Mouse (Mus musculus) brown adipose tissue, adult 24 weeks (tissue): ENCODE results near the gene Ltc4s. TPM values are rescaled to one million over a fixed set of nuclear protein-coding genes. Genes with fewer than 3 reads are reported as not detected.

Source experiments
- H3K27ac ChIP-seq: fragments of 200-500 bp; replicated peaks from 2 replicates; pipeline ENCODE4 v1.5.1; 2012; ENCODE audit warnings: low read depth, mild to moderate bottlenecking, low read length
- H3K4me1 ChIP-seq: fragments of 200-500 bp; 2 replicates; pipeline ENCODE4 v1.6.1; 2012; ENCODE audit warnings: low read length, mixed read lengths; ENCODE audit not compliant: control insufficient read depth, insufficient read depth, insufficient read length
- H3K4me3 ChIP-seq: fragments of 200-500 bp; 2 replicates; pipeline ENCODE4 v1.5.1; 2012; ENCODE audit warnings: low read depth, mild to moderate bottlenecking, low read length, moderate library complexity; ENCODE audit not compliant: insufficient read depth
- polyA plus RNA-seq: library from polyadenylated mRNA; stranded (reverse); fragments of >200 nt; gene quantifications from 2 replicates; pipeline ENCODE4 v1.2.4, GENCODE M21; 2012; ENCODE audit not compliant: missing spikeins, insufficient read depth, insufficient read length

Ltc4s gene
- polyA plus RNA-seq, 1 experiment = 27.5 TPM

- no peak overlapping the region for H3K27ac ChIP-seq
- H3K4me3 ChIP-seq = no peak overlapping the region
- peaks cover 7% of the 10 kb centered on the region for H3K4me1 ChIP-seq
Measured at GRCm38 (mm10) chr11:50262020-50262419, 23.6 kb upstream of the Ltc4s start.

- Histone ChIP-seq H3K4me1 (peaks cover 9% of the 10 kb centered on the region), H3K4me3 (no peak overlapping the region), H3K27ac (no peak overlapping the region)
Measured at GRCm38 (mm10) chr11:50258310-50258709, 19.9 kb upstream of the Ltc4s start.

GRCm38 (mm10) chr11:50256615-50257014 is 18.2 kb upstream of the Ltc4s start:
- H3K27ac ChIP-seq = no peak overlapping the region; the same call in 1 of the 2 replicates
- no peak overlapping the region for H3K4me3 ChIP-seq
- H3K4me1 ChIP-seq = peaks cover 22% of the 10 kb centered on the region

- H3K4me3 ChIP-seq = no peak overlapping the region
- no peak overlapping the region for H3K27ac ChIP-seq
- H3K4me1 ChIP-seq = peaks cover 20% of the 10 kb centered on the region
Measured at GRCm38 (mm10) chr11:50254010-50254580, 15.7 kb upstream of the Ltc4s start.

- no peak overlapping the region for H3K27ac ChIP-seq
- no peak overlapping the region for H3K4me3 ChIP-seq
- H3K4me1 ChIP-seq = peaks cover 18% of the 10 kb centered on the region
Measured at GRCm38 (mm10) chr11:50253393-50253792, 15.0 kb upstream of the Ltc4s start.

- H3K27ac ChIP-seq = peak overlapping the region; percentile 78
- no peak overlapping the region for H3K4me3 ChIP-seq
- H3K4me1 ChIP-seq = peaks cover 16% of the 10 kb centered on the region
Measured at GRCm38 (mm10) chr11:50252684-50253265, 14.4 kb upstream of the Ltc4s start.

- peak overlapping the region; percentile 78 for H3K27ac ChIP-seq
- no peak overlapping the region for H3K4me3 ChIP-seq
- H3K4me1 ChIP-seq = peaks cover 16% of the 10 kb centered on the region
Measured at GRCm38 (mm10) chr11:50252166-50252565, 13.8 kb upstream of the Ltc4s start.

- H3K4me3 ChIP-seq = no peak overlapping the region
- H3K4me1 ChIP-seq = peaks cover 13% of the 10 kb centered on the region
- no peak overlapping the region for H3K27ac ChIP-seq
Measured at GRCm38 (mm10) chr11:50248473-50249171, 10.2 kb upstream of the Ltc4s start.

GRCm38 (mm10) chr11:50245269-50245668 is 6.9 kb upstream of the Ltc4s start:
- no peak overlapping the region for H3K4me3 ChIP-seq
- no peak overlapping the region for H3K27ac ChIP-seq
- H3K4me1 ChIP-seq = peaks cover 2% of the 10 kb centered on the region; the same call in 1 of the 2 replicates

GRCm38 (mm10) chr11:50243926-50244325 is 5.5 kb upstream of the Ltc4s start:
- Histone ChIP-seq H3K4me1 (peaks cover 13% of the 10 kb centered on the region), H3K27ac (peak overlapping the region; percentile 39; the same call in 1 of the 2 replicates), H3K4me3 (no peak overlapping the region)

GRCm38 (mm10) chr11:50240235-50240911 is 2.0 kb upstream of the Ltc4s start:
- Histone ChIP-seq H3K27ac (peak overlapping the region; percentile 63), H3K4me1 (peaks cover 26% of the 10 kb centered on the region), H3K4me3 (no peak overlapping the region)

- Histone ChIP-seq H3K4me1 (peaks cover 26% of the 10 kb centered on the region), H3K27ac (peak overlapping the region; percentile 97), H3K4me3 (peak overlapping the region; percentile 85; the same call in 1 of the 2 replicates)
Measured at GRCm38 (mm10) chr11:50238821-50239791, 690 bp upstream of the Ltc4s start.

- H3K4me1 ChIP-seq = peaks cover 26% of the 10 kb centered on the region
- H3K4me3 ChIP-seq = peak overlapping the region; percentile 85
- peak overlapping the region; percentile 57 for H3K27ac ChIP-seq
Measured at GRCm38 (mm10) chr11:50236937-50237835, 1.2 kb downstream of the Ltc4s start.
